8 mouse cellular contexts compared by ENCODE assay signal in the genomic region with DNA sequence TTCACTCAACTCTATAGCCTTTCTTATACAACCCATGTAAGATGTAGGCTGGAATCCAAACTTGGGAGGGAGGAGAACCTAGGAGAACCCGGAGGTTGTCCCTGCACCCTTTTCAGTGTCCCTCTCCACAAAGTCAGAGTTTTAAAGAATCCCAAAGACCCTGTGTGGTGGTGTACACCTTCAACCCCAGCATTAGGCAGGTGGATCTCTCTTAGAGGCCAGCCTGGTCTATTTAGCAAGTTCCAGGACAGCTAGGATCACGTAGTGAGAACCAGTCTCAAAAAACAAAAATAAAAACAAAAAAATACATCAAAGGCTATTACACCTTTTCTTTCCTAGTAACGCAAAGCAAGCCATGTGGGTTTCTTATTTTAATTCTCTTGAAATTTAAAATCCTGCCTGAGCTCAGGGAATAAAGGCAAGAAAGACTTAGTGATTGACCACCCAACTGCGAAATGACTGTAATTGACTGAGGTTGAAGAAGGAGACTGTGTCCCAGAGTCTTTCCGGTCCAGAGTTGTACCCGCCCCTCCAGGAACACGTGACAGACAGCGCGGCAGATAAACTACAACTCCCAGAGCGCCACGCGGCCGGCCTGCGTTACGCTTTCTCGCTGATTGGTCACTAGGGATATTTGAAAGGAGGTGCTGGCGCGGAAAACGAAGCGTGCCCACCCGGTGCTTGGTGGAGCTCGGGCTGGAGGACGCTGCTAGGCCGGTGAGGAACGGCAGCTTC. TPM values are rescaled to one million over a fixed set of nuclear protein-coding genes. Genes with fewer than 3 reads are reported as not detected.
A peak's percentile ranks its signal among the peaks of the same experiment; 100 is the strongest.
DNase-seq lines count a peak whose midpoint lies in the region; ATAC-seq and TF ChIP-seq lines count a peak whose summit lies in the region.

A gene (plus strand): TSS at position 634 of the 735 bp plus-strand sequence.

- peaks cover 0 to 2% of the 10 kb centered on the region in 2 experiments; a peak in 2 of 4 replicates for H3K4me1 ChIP-seq in ES-E14 (ENCODE audit: control insufficient read depth in 2 of 2, insufficient read depth in 2 of 2, low read length in 2 of 2, poor library complexity in 1 of 2)
- peaks cover 10% of the 10 kb centered on the region for H3K4me1 ChIP-seq in forebrain, embryonic 16.5 days (replicated peaks; ENCODE audit: control insufficient read depth, insufficient read depth, low read length)
- H3K4me1 ChIP-seq in lung, embryonic 15.5 days: peaks cover 10% of the 10 kb centered on the region

- peak within 1 kb of the TSS; percentile 2; the same call in 1 of the 2 replicates for H3K27ac ChIP-seq in ES-E14 (ENCODE audit: insufficient read depth, low read depth, low read length, poor library complexity, severe bottlenecking)
- H3K27ac ChIP-seq in forebrain, embryonic 16.5 days (ENCODE audit: low read length): peak within 1 kb of the TSS; percentile 27; the same call in 1 of the 2 replicates
- H3K27ac ChIP-seq in lung, embryonic 15.5 days: peak within 1 kb of the TSS; percentile 7

- in situ Hi-C loops in ES-E14 (cut with MboI; ENCODE audit: low sequenced_read_pairs in 2 of 2, unreplicated experiment in 2 of 2): no loop called here

- peaks cover 15% of the 10 kb centered on the region for H3K36me3 ChIP-seq in ES-E14 (ENCODE audit: control insufficient read depth, insufficient read depth, low read length, poor library complexity, severe bottlenecking)
- no peaks in the 10 kb centered on the region for H3K36me3 ChIP-seq in forebrain, embryonic 16.5 days (ENCODE audit: control insufficient read depth, insufficient read depth)
- H3K36me3 ChIP-seq in lung, embryonic 15.5 days: peaks cover 25% of the 10 kb centered on the region

- H3K4me2 ChIP-seq in forebrain, embryonic 16.5 days (ENCODE audit: low read length): peak within 1 kb of the TSS; percentile 66
- H3K4me2 ChIP-seq in lung, embryonic 15.5 days: peak within 1 kb of the TSS; percentile 82

- peak; percentile 94 for DNase-seq in ES-E14 (ENCODE audit: low read depth, low spot score)
- peak; percentile 89 for DNase-seq in cerebellum, adult 11-12 months
- peak; percentile 95 for DNase-seq in heart, postnatal 4 days
- peak; percentile 89 to 91 for DNase-seq in layer of hippocampus, adult 8-10 months (ENCODE audit: low spot score in 2 of 2)
- peak; percentile 88 for DNase-seq in ovary, adult 18-20 months (ENCODE audit: low spot score)
- peak; percentile 93 for DNase-seq in thymus, postnatal 0 days (ENCODE audit: low spot score)

- H3K27me3 ChIP-seq in forebrain, embryonic 16.5 days (replicated peaks; ENCODE audit: control insufficient read depth, insufficient read depth, low read length): no peaks in the 10 kb centered on the region
- H3K27me3 ChIP-seq in lung, embryonic 15.5 days: no peaks in the 10 kb centered on the region

- ATAC-seq in forebrain, embryonic 16.5 days: peak; percentile 100
- peak; percentile 99 for ATAC-seq in lung, embryonic 15.5 days (ENCODE audit: borderline replicate concordance, extremely low read depth, low FRiP score, low TSS enrichment)

- WGBS in forebrain, embryonic 16.5 days: 6% methylated on average over 25 of the region's 25 CpGs
- WGBS in lung, embryonic 15.5 days: 6% methylated on average over 25 of the region's 25 CpGs

- peak within 1 kb of the TSS; percentile 77 to 96 for H3K4me3 ChIP-seq in ES-E14 (ENCODE audit: insufficient read depth in 1 of 2, low read depth in 1 of 2, low read length in 2 of 2, poor library complexity in 1 of 2, severe bottlenecking in 1 of 2)
- H3K4me3 ChIP-seq in forebrain, embryonic 16.5 days (replicated peaks; ENCODE audit: low read length): peak within 1 kb of the TSS; percentile 50
- peak within 1 kb of the TSS; percentile 82 for H3K4me3 ChIP-seq in lung, embryonic 15.5 days

- no peaks in the 10 kb centered on the region for H3K9me3 ChIP-seq in ES-E14 (ENCODE audit: control insufficient read depth, insufficient read depth, low read depth, low read length)
- no peaks in the 10 kb centered on the region for H3K9me3 ChIP-seq in forebrain, embryonic 16.5 days (ENCODE audit: control insufficient read depth, low read length)
- H3K9me3 ChIP-seq in lung, embryonic 15.5 days: no peaks in the 10 kb centered on the region

- peak within 1 kb of the TSS; percentile 87 for H3K9ac ChIP-seq in ES-E14 (ENCODE audit: insufficient read depth, low read depth, low read length, poor library complexity, severe bottlenecking)
- H3K9ac ChIP-seq in forebrain, embryonic 16.5 days (replicated peaks; ENCODE audit: low read depth, low read length): peak within 1 kb of the TSS; percentile 47
- H3K9ac ChIP-seq in lung, embryonic 15.5 days: peak within 1 kb of the TSS; percentile 62

TF ChIP-seq in ES-E14, 5 proteins besides CTCF, POLR2A, EP300 and RAD21:
- TF ChIP-seq HCFC1 (IDR thresholded peaks at IDR 0.05; ENCODE audit: borderline replicate concordance, insufficient read depth, low read length): peak; percentile 97
- no peak for TF ChIP-seq ZNF384 (IDR thresholded peaks at IDR 0.05; ENCODE audit: low read depth, low read length)
TF ChIP-seq in ES-E14: peak in this region for 1.

RNA-seq across cellular contexts. Expression of the gene that starts here (rescaled TPM):
- total RNA-seq in ES-E14 (2012; rRNA removed): 84.1 TPM in 2 replicates
- polyA plus RNA-seq in forebrain, embryonic 16.5 days (2015; fragmentation: Nextera tagmentation; extraction: Ambion mirVana): 10.9 and 11.7 TPM in 2 replicates
- 10 to 100 TPM; 23.2 to 28.2 TPM for total RNA-seq in heart, postnatal 4 days (2021)
- 1 to 10 TPM in 2 of 4 experiments, under 1 TPM in 2; 0.67 to 2.4 (median 1.1) TPM for total RNA-seq in layer of hippocampus, adult 8-10 months (2022)
- polyA plus RNA-seq in lung, embryonic 15.5 days (2015; fragmentation: Nextera tagmentation; extraction: Ambion mirVana): 27.6 and 32.2 TPM in 2 replicates
- polyA plus RNA-seq in thymus, postnatal 0 days (2015; fragmentation: Nextera tagmentation; extraction: Ambion mirVana): 17.7 and 18.0 TPM in 2 replicates

Comparison
In these comparisons a context has a peak if more than half of its experiments do, and no peak if none do; other contexts are left out.
1. Peak in every context shown above with its lines: DNase-seq, ATAC-seq, H3K4me3 ChIP-seq and H3K27ac ChIP-seq.
2. RNA of the gene that starts here (total RNA-seq): 84.1 TPM in ES-E14 and 23.2 to 28.2 TPM in heart, postnatal 4 days; 0.67 to 2.4 TPM in layer of hippocampus, adult 8-10 months; every median in the first group is over 4 times any median in the second.